In genomic region chr9:40545193-40545592, GRCm38 (mm10) we compare ENCODE assay signal across 23 mouse cellular contexts. TPM values are rescaled to one million over a fixed set of nuclear protein-coding genes. Genes with fewer than 3 reads are reported as not detected.
DNase-seq lines count a peak whose midpoint lies in the region; ATAC-seq and TF ChIP-seq lines count a peak whose summit lies in the region.
"Had no signal": no experiment of that assay in that cellular context is flagged by ENCODE, and none has a peak within 500 bp of the region (broad histone marks: within the 10 kb centered on the region; RNA-seq: fewer than 3 reads in every experiment).

No protein-coding gene starts in this region.

- H3K9me3 ChIP-seq in midbrain, embryonic 11.5 days (ENCODE audit: control insufficient read depth, low read length): no peaks in the 10 kb centered on the region
- H3K9me3 ChIP-seq in midbrain, postnatal 0 days (ENCODE audit: low read length): no peaks in the 10 kb centered on the region
- no peaks in the 10 kb centered on the region for H3K9me3 ChIP-seq in neural tube, embryonic 15.5 days (replicated peaks)
- H3K9me3 ChIP-seq: embryonic facial prominence, embryonic 10.5 days; embryonic facial prominence, embryonic 12.5 days; forebrain, embryonic 13.5 days; forebrain, embryonic 15.5 days; G1E had no signal

- no peak for ATAC-seq in midbrain, embryonic 11.5 days (ENCODE audit: low FRiP score)
- no peak for ATAC-seq in midbrain, postnatal 0 days (ENCODE audit: low FRiP score)
- ATAC-seq in neural tube, embryonic 15.5 days (ENCODE audit: low FRiP score): peak; percentile 61; the same call in 1 of the 2 replicates
- ATAC-seq: activated CD4-positive, CD25-positive, alpha-beta regulatory T cell, adult 4 months; CD4-positive, CD25-positive, alpha-beta regulatory T cell, adult 4 months; forebrain, embryonic 13.5 days; forebrain, embryonic 15.5 days; forebrain, postnatal 0 days; Patski had no signal

- H3K9ac ChIP-seq in midbrain, embryonic 11.5 days (ENCODE audit: low read length): no peak overlapping the region
- no peak overlapping the region for H3K9ac ChIP-seq in midbrain, postnatal 0 days (replicated peaks; ENCODE audit: low read length, poor library complexity, severe bottlenecking)
- no peak overlapping the region for H3K9ac ChIP-seq in neural tube, embryonic 15.5 days (replicated peaks)
- H3K9ac ChIP-seq: embryonic facial prominence, embryonic 12.5 days; forebrain, embryonic 13.5 days; forebrain, embryonic 15.5 days; forebrain, postnatal 0 days had no signal

- no peaks in the 10 kb centered on the region for H3K4me1 ChIP-seq in midbrain, embryonic 11.5 days (ENCODE audit: control insufficient read depth, insufficient read depth, low read length)
- 0 out of 2 replicates have a peak, but pooled peaks cover 4% of the 10 kb centered on the region for H3K4me1 ChIP-seq in midbrain, postnatal 0 days (ENCODE audit: insufficient read depth, low read length)
- peaks cover 10% of the 10 kb centered on the region for H3K4me1 ChIP-seq in neural tube, embryonic 15.5 days
- H3K4me1 ChIP-seq: embryonic facial prominence, embryonic 10.5 days; embryonic facial prominence, embryonic 12.5 days had no signal

- no peak overlapping the region for H3K4me2 ChIP-seq in midbrain, embryonic 11.5 days
- no peak overlapping the region for H3K4me2 ChIP-seq in midbrain, postnatal 0 days (ENCODE audit: low read depth, low read length, poor library complexity, severe bottlenecking)
- H3K4me2 ChIP-seq in neural tube, embryonic 15.5 days: no peak overlapping the region
- H3K4me2 ChIP-seq: embryonic facial prominence, embryonic 12.5 days; forebrain, embryonic 13.5 days; forebrain, embryonic 15.5 days had no signal

- H3K27ac ChIP-seq in midbrain, embryonic 11.5 days (ENCODE audit: low read depth, low read length): no peak overlapping the region
- H3K27ac ChIP-seq in midbrain, postnatal 0 days (ENCODE audit: low read depth, low read length): no peak overlapping the region
- H3K27ac ChIP-seq in neural tube, embryonic 15.5 days (replicated peaks): no peak overlapping the region
- H3K27ac ChIP-seq: embryonic facial prominence, embryonic 10.5 days; embryonic facial prominence, embryonic 12.5 days; forebrain, embryonic 13.5 days; forebrain, embryonic 15.5 days had no signal

- no peak overlapping the region for H3K4me3 ChIP-seq in midbrain, embryonic 11.5 days (ENCODE audit: low read depth, low read length)
- H3K4me3 ChIP-seq in midbrain, postnatal 0 days (ENCODE audit: low read depth, low read length): no peak overlapping the region
- H3K4me3 ChIP-seq in neural tube, embryonic 15.5 days (replicated peaks): no peak overlapping the region
- H3K4me3 ChIP-seq: embryonic facial prominence, embryonic 10.5 days; embryonic facial prominence, embryonic 12.5 days; forebrain, embryonic 13.5 days; forebrain, embryonic 15.5 days had no signal

- 87% methylated on average over 6 of the region's 6 CpGs for whole genome bisulfite sequencing in midbrain, embryonic 11.5 days
- WGBS in midbrain, postnatal 0 days: 85% methylated on average over 6 of the region's 6 CpGs
- 48% methylated on average over 6 of the region's 6 CpGs for WGBS in neural tube, embryonic 15.5 days

- no peaks in the 10 kb centered on the region for H3K36me3 ChIP-seq in midbrain, embryonic 11.5 days (ENCODE audit: control insufficient read depth, insufficient read depth, low read length)
- H3K36me3 ChIP-seq in midbrain, postnatal 0 days (ENCODE audit: insufficient read depth, low read length): no peaks in the 10 kb centered on the region
- H3K36me3 ChIP-seq in neural tube, embryonic 15.5 days: no peaks in the 10 kb centered on the region
- H3K36me3 ChIP-seq: embryonic facial prominence, embryonic 10.5 days; embryonic facial prominence, embryonic 12.5 days; forebrain, embryonic 15.5 days; G1E had no signal

- no peaks in the 10 kb centered on the region for H3K27me3 ChIP-seq in midbrain, embryonic 11.5 days (ENCODE audit: control insufficient read depth, insufficient read depth, low read length)
- no peaks in the 10 kb centered on the region for H3K27me3 ChIP-seq in midbrain, postnatal 0 days (ENCODE audit: insufficient read depth, low read length)
- H3K27me3 ChIP-seq in neural tube, embryonic 15.5 days (replicated peaks): no peaks in the 10 kb centered on the region
- H3K27me3 ChIP-seq: CH12.LX; embryonic facial prominence, embryonic 12.5 days; forebrain, embryonic 13.5 days; forebrain, embryonic 15.5 days had no signal

- peak; percentile 21 for DNase-seq in midbrain, embryonic 11.5 days (ENCODE audit: low spot score, missing footprints)
- no peak for DNase-seq in midbrain, postnatal 0 days (ENCODE audit: low spot score)
- peak; percentile 52 for DNase-seq in brain, adult 2 months (ENCODE audit: low read depth, low spot score)
- no peak for DNase-seq in right cerebral cortex, postnatal 4 days
- DNase-seq: adrenal gland, adult 8-10 months; adrenal gland, postnatal 14 days; adrenal gland, postnatal 36 days; B cell, adult 2 months; cerebellum, adult 11 months; cerebellum, adult 18-20 months; cerebellum, adult 8-10 months; cerebellum, postnatal 25 days; forebrain, postnatal 0 days had no signal

- no peak for TF ChIP-seq CTCF in midbrain, postnatal 0 days (IDR thresholded peaks at IDR 0.05)

RNA-seq across cellular contexts. Expression of gene Gramd1b, which starts 14.0 kb away (rescaled TPM):
- polyA plus RNA-seq in midbrain, embryonic 11.5 days (2014; fragmentation: Nextera tagmentation; extraction: Ambion mirVana): 2.3 and 2.5 TPM in 2 replicates
- 48.3 and 51.8 TPM in 2 replicates for total RNA-seq in midbrain, postnatal 0 days (2014; rRNA removed)
- 13.2 and 19.1 TPM in 2 replicates for polyA plus RNA-seq in midbrain, postnatal 0 days (2015; fragmentation: Nextera tagmentation; extraction: Ambion mirVana)
- polyA plus RNA-seq in neural tube, embryonic 15.5 days (2015; fragmentation: Nextera tagmentation; extraction: Ambion mirVana): 14.0 and 16.3 TPM in 2 replicates
- polyA plus RNA-seq: G1E had no signal

Comparison
In these comparisons a context has a peak if more than half of its experiments do, and no peak if none do; other contexts are left out.
1. DNase-seq: peak in midbrain, embryonic 11.5 days (single experiment) and brain, adult 2 months (single experiment); none in midbrain, postnatal 0 days (single experiment) and right cerebral cortex, postnatal 4 days (single experiment).